Mouse (Mus musculus): ENCODE measurements around the gene Nckap5. TPM values are rescaled to one million over a fixed set of nuclear protein-coding genes. Genes with fewer than 3 reads are reported as not detected.

Gene Nckap5
- polyA plus RNA-seq, 1 experiment: not detected

GRCm38 (mm10) chr1:126473044-126473443 is 357.6 kb downstream of the Nckap5 start:
- 80% methylated on average over 5 of the region's 5 CpGs for WGBS
- TF ChIP-seq CTCF (IDR thresholded peaks at IDR 0.05; ENCODE audit: control insufficient read depth, insufficient read depth, low read length) (no peak), POLR2A (IDR thresholded peaks at IDR 0.05; ENCODE audit: borderline replicate concordance, control insufficient read depth, low read depth, low read length) (no peak)
- Histone ChIP-seq H3K4me1 (ENCODE audit: control insufficient read depth, insufficient read depth, low read length) (no peaks in the 10 kb centered on the region), H3K4me3 (replicated peaks; ENCODE audit: control insufficient read depth, low read depth, low read length) (no peak overlapping the region), H3K27ac (ENCODE audit: control insufficient read depth, insufficient read depth, low read depth, low read length, poor library complexity) (no peak overlapping the region)

GRCm38 (mm10) chr1:126471419-126471818 is 359.2 kb downstream of the Nckap5 start:
- no peak for TF ChIP-seq CTCF (IDR thresholded peaks at IDR 0.05; ENCODE audit: control insufficient read depth, insufficient read depth, low read length)
- TF ChIP-seq POLR2A (IDR thresholded peaks at IDR 0.05; ENCODE audit: borderline replicate concordance, control insufficient read depth, low read depth, low read length): no peak
- Histone ChIP-seq H3K4me3 (replicated peaks; ENCODE audit: control insufficient read depth, low read depth, low read length) (no peak overlapping the region), H3K27ac (ENCODE audit: control insufficient read depth, insufficient read depth, low read depth, low read length, poor library complexity) (no peak overlapping the region), H3K4me1 (ENCODE audit: control insufficient read depth, insufficient read depth, low read length) (no peaks in the 10 kb centered on the region)
- WGBS: 76% methylated on average over 2 of the region's 2 CpGs

DNA sequence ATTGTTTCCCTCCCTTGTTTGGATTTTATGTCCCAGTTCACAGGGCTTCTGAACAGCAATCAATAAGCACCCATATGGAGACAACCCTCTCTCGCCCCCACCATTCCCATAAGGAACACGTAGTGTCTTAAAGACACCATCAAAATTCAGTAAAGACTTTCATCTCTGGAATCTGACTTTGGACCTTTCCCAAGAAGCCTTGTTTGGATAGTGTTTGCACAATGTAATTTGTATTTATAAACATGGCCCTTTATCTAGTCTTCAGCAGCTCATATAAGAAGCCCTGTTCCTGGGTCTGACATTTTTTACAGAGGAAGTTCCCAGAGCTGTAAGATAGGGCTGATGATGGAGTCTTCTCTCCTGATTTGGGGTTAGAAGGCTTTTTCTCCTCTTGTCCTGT is 359.7 kb downstream of the Nckap5 start:
- Histone ChIP-seq H3K27ac (ENCODE audit: control insufficient read depth, insufficient read depth, low read depth, low read length, poor library complexity) (no peak overlapping the region), H3K4me3 (replicated peaks; ENCODE audit: control insufficient read depth, low read depth, low read length) (no peak overlapping the region), H3K4me1 (ENCODE audit: control insufficient read depth, insufficient read depth, low read length) (no peaks in the 10 kb centered on the region)
- 73% methylated on average over 2 of the region's 2 CpGs for WGBS
- TF ChIP-seq POLR2A (IDR thresholded peaks at IDR 0.05; ENCODE audit: borderline replicate concordance, control insufficient read depth, low read depth, low read length): no peak

GRCm38 (mm10) chr1:126469818-126470544 is 360.6 kb downstream of the Nckap5 start:
- TF ChIP-seq POLR2A (IDR thresholded peaks at IDR 0.05; ENCODE audit: borderline replicate concordance, control insufficient read depth, low read depth, low read length): no peak
- no peak for TF ChIP-seq CTCF (IDR thresholded peaks at IDR 0.05; ENCODE audit: control insufficient read depth, insufficient read depth, low read length)
- Histone ChIP-seq H3K27ac (ENCODE audit: control insufficient read depth, insufficient read depth, low read depth, low read length, poor library complexity) (no peak overlapping the region), H3K4me3 (replicated peaks; ENCODE audit: control insufficient read depth, low read depth, low read length) (no peak overlapping the region), H3K4me1 (ENCODE audit: control insufficient read depth, insufficient read depth, low read length) (no peaks in the 10 kb centered on the region)
- WGBS: 65% methylated on average over 5 of the region's 5 CpGs

DNA sequence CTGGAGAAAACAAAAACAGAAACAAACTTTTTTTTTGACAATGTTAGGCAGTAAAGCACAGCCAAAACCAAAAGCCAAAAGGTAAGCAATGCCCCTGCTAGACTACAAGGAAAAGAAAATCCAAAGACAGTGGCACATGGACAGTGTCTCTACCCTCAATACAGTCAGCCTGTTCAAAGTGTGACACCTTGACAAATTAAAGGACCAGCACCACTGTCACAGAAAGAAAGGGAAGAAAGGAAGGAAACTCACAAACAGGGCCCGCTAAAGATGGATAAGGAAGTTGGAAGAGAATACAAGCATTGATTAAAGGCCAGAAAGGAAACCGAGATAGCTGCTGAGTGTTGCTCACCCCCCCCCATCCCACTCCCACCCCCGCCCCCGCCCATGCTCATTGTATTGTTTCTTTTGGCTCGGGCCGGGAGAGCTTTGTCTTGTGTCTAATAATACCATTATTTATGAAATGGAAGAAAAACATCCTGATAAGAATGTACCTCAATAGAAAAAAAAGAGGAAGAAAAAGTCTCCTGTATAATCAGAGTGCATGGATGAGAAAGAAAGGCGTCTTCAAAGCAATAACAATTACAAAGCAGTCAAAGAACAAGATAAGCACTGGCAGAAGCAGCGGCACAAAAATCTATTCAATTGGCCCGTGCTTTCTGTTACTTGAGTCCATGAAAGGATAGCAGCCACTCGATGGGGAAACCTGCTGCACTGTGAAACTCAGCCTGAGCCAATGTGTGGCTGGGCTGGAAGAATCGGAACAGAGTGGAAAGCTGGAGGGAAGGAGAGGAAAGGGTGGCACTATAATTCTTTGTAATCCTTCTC is 368.9 kb downstream of the Nckap5 start:
- 8% methylated on average over 11 of the region's 11 CpGs for WGBS
- no peaks in the 10 kb centered on the region for H3K4me1 ChIP-seq (ENCODE audit: control insufficient read depth, insufficient read depth, low read length)
- H3K27ac ChIP-seq (ENCODE audit: control insufficient read depth, insufficient read depth, low read depth, low read length, poor library complexity): no peak overlapping the region
- no peak for TF ChIP-seq POLR2A (IDR thresholded peaks at IDR 0.05; ENCODE audit: borderline replicate concordance, control insufficient read depth, low read depth, low read length)
- no peak overlapping the region for H3K4me3 ChIP-seq (replicated peaks; ENCODE audit: control insufficient read depth, low read depth, low read length)

DNA sequence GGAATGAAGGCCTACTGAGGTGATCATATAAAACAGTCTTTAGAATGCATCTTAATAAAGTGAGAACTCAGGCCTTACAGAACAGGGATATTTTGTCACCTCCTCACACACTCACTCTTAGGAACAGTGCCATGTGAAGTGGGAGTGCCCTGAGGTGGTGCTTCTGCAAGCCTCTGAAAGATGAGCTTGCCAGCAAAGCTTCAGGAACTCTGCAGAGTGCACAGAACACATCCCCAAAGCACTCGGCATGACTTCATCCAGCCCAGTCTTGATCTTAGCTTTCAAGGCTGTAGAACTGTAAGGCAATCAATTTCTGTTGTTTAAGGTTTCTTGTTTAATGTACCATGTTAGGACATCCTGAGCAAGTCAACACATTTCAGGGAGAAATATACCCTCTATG is 372.9 kb downstream of the Nckap5 start:
- WGBS: 73% methylated on average over 1 of the region's 1 CpGs
- TF ChIP-seq CTCF (IDR thresholded peaks at IDR 0.05; ENCODE audit: control insufficient read depth, insufficient read depth, low read length): no peak
- no peak for TF ChIP-seq POLR2A (IDR thresholded peaks at IDR 0.05; ENCODE audit: borderline replicate concordance, control insufficient read depth, low read depth, low read length)
- H3K4me3 ChIP-seq (replicated peaks; ENCODE audit: control insufficient read depth, low read depth, low read length): no peak overlapping the region
- H3K4me1 ChIP-seq (ENCODE audit: control insufficient read depth, insufficient read depth, low read length): no peaks in the 10 kb centered on the region; the same call in 1 of the 2 replicates
- no peak overlapping the region for H3K27ac ChIP-seq (ENCODE audit: control insufficient read depth, insufficient read depth, low read depth, low read length, poor library complexity)

- Histone ChIP-seq H3K4me1 (ENCODE audit: control insufficient read depth, insufficient read depth, low read length) (no peaks in the 10 kb centered on the region; the same call in 1 of the 2 replicates), H3K4me3 (replicated peaks; ENCODE audit: control insufficient read depth, low read depth, low read length) (no peak overlapping the region), H3K27ac (ENCODE audit: control insufficient read depth, insufficient read depth, low read depth, low read length, poor library complexity) (no peak overlapping the region)
- TF ChIP-seq CTCF (IDR thresholded peaks at IDR 0.05; ENCODE audit: control insufficient read depth, insufficient read depth, low read length) (no peak), POLR2A (IDR thresholded peaks at IDR 0.05; ENCODE audit: borderline replicate concordance, control insufficient read depth, low read depth, low read length) (no peak)
- 62% methylated on average over 9 of the region's 9 CpGs for WGBS
Observed at GRCm38 (mm10) chr1:126454504-126455173, 376.0 kb downstream of the Nckap5 start.

DNA sequence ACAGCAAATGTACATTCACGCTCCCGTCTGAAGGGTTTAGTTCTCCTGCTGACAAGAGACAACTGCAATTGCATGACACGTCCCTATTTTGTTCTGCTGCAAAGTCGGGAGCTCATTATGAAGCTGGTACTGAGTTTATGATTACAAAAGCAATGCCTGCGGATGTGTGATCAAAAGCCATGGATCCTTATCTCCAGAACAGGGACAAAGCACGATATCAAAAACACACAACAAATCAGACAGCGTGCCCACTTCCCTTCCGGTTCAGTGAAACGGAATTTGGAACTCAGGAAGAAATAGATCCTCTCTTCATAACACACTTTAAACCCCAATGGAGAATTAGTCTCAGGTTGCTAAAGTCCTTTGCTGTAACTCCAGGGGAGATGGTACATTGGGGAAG is 379.1 kb downstream of the Nckap5 start:
- no peaks in the 10 kb centered on the region; the same call in 1 of the 2 replicates for H3K4me1 ChIP-seq (ENCODE audit: control insufficient read depth, insufficient read depth, low read length)
- no peak for TF ChIP-seq POLR2A (IDR thresholded peaks at IDR 0.05; ENCODE audit: borderline replicate concordance, control insufficient read depth, low read depth, low read length)
- no peak for TF ChIP-seq CTCF (IDR thresholded peaks at IDR 0.05; ENCODE audit: control insufficient read depth, insufficient read depth, low read length)
- H3K27ac ChIP-seq (ENCODE audit: control insufficient read depth, insufficient read depth, low read depth, low read length, poor library complexity): no peak overlapping the region
- WGBS: 77% methylated on average over 9 of the region's 9 CpGs
- no peak overlapping the region for H3K4me3 ChIP-seq (replicated peaks; ENCODE audit: control insufficient read depth, low read depth, low read length)
